Mouse (Mus musculus): ENCODE results near the gene Pnn. TPM values are rescaled to one million over a fixed set of nuclear protein-coding genes. Genes with fewer than 3 reads are reported as not detected.

Gene Pnn
- polyA plus RNA-seq (2015; fragmentation: Nextera tagmentation; extraction: Ambion mirVana) = 88.9 and 106 TPM in 2 replicates

GRCm38 (mm10) chr12:59066448-59067077 lies at the start of gene Pnn:
Gene Pnn, plus strand, starts transcription at chr12:59066884.
- peak; percentile 100 for ATAC-seq (ENCODE audit: low FRiP score, low TSS enrichment)

DNA sequence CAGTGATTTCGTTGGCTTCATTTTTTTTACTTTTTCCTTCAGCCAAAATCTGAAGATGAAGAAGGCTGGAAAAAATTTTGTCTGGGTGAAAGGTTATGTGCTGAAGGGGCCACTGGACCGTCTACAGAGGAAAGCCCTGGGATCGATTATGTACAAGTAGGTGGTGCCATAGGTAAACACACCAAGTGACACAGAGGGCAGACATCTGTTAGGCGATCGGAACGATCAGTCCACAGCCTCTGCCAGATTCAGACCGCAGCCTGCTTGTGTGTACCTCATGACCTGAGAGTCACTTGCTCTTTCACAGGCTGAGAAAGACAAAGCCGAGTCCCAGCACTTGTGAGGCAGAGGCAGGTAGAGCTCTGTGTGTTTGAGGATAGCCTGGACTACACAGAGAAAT lies 48.7 kb upstream of the Pnn start:
- H3K4me3 ChIP-seq (ENCODE audit: low read length) = no peak overlapping the region
- no peaks in the 10 kb centered on the region for H3K27me3 ChIP-seq (ENCODE audit: insufficient read depth, low read length)
- H3K9me3 ChIP-seq (ENCODE audit: low read length) = no peaks in the 10 kb centered on the region
- H3K36me3 ChIP-seq (ENCODE audit: insufficient read depth, low read length) = peaks cover 34% of the 10 kb centered on the region
- no peak overlapping the region for H3K9ac ChIP-seq (replicated peaks; ENCODE audit: low read length)
- H3K27ac ChIP-seq (ENCODE audit: low read length) = no peak overlapping the region
- ATAC-seq (ENCODE audit: low FRiP score, low TSS enrichment) = no peak
- 85% methylated on average over 8 of the region's 8 CpGs for WGBS
- H3K4me2 ChIP-seq (replicated peaks; ENCODE audit: low read depth, low read length) = no peak overlapping the region
- H3K4me1 ChIP-seq (ENCODE audit: insufficient read depth, low read length) = no peaks in the 10 kb centered on the region

More at GRCm38 (mm10) chr12:59066448-59067077, at the start of gene Pnn:
- Histone ChIP-seq H3K4me1 (ENCODE audit: insufficient read depth, low read length) (peaks cover 9% of the 10 kb centered on the region; the same call in 1 of the 2 replicates), H3K4me2 (replicated peaks; ENCODE audit: low read depth, low read length) (peak within 1 kb of the TSS; percentile 96), H3K9ac (replicated peaks; ENCODE audit: low read length) (peak within 1 kb of the TSS; percentile 100), H3K36me3 (ENCODE audit: insufficient read depth, low read length) (peaks cover 33% of the 10 kb centered on the region), H3K27ac (ENCODE audit: low read length) (peak within 1 kb of the TSS; percentile 92), H3K9me3 (ENCODE audit: low read length) (no peaks in the 10 kb centered on the region), H3K4me3 (ENCODE audit: low read length) (peak within 1 kb of the TSS; percentile 98), H3K27me3 (ENCODE audit: insufficient read depth, low read length) (no peaks in the 10 kb centered on the region)
- WGBS = under 1% methylated on average over 43 of the region's 43 CpGs

DNA sequence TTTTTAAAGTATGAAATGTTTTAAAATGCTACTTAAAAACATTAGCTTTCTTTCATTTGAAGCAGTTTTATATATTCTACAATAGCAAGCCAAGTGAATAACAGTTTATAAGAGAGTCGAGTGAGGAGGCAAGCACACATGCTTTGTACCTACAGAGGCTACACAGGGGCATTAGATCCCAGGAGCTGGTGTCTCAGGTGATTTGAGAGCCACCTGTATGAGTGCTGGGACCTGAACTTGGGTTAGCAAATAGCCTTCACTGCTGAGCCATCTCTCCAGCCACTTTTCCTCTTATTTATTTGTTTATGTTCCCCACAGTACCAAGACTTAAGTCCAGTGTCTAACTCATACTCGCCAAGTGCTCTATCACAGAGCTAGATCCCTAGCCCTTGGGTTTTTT lies 46.8 kb upstream of the Pnn start:
- H3K36me3 ChIP-seq (ENCODE audit: insufficient read depth, low read length) = peaks cover 45% of the 10 kb centered on the region
- no peaks in the 10 kb centered on the region for H3K4me1 ChIP-seq (ENCODE audit: insufficient read depth, low read length)
- no peaks in the 10 kb centered on the region for H3K9me3 ChIP-seq (ENCODE audit: low read length)
- H3K27me3 ChIP-seq (ENCODE audit: insufficient read depth, low read length) = no peaks in the 10 kb centered on the region
- H3K4me3 ChIP-seq (ENCODE audit: low read length) = no peak overlapping the region
- no peak overlapping the region for H3K27ac ChIP-seq (ENCODE audit: low read length)
- H3K9ac ChIP-seq (replicated peaks; ENCODE audit: low read length) = no peak overlapping the region
- no peak for ATAC-seq (ENCODE audit: low FRiP score, low TSS enrichment)
- WGBS = 85% methylated on average over 2 of the region's 2 CpGs
- H3K4me2 ChIP-seq (replicated peaks; ENCODE audit: low read depth, low read length) = no peak overlapping the region

DNA sequence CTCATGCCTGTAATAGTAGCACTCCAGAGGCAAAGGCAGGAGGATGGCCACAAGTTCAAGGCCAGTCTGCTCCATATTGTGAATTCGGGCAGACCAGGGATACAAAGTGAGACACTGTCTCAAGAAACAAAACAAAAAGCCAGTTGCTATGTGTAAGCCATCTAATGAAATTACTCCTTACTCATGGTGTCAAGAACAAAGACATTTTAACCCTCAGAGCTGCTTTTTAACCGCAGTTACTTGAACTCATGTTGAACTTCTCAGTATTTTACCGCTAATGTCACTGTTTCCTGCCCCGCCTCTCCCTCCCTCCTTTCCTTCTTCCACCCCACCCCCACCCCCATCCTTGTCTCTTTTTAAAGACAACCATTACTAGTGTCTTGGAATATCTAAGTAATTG lies 45.4 kb upstream of the Pnn start:
- WGBS = 68% methylated on average over 4 of the region's 4 CpGs
- no peak overlapping the region for H3K9ac ChIP-seq (replicated peaks; ENCODE audit: low read length)
- no peaks in the 10 kb centered on the region for H3K9me3 ChIP-seq (ENCODE audit: low read length)
- no peaks in the 10 kb centered on the region for H3K27me3 ChIP-seq (ENCODE audit: insufficient read depth, low read length)
- ATAC-seq (ENCODE audit: low FRiP score, low TSS enrichment) = no peak
- no peak overlapping the region for H3K4me2 ChIP-seq (replicated peaks; ENCODE audit: low read depth, low read length)
- H3K27ac ChIP-seq (ENCODE audit: low read length) = no peak overlapping the region
- H3K4me1 ChIP-seq (ENCODE audit: insufficient read depth, low read length) = no peaks in the 10 kb centered on the region
- H3K36me3 ChIP-seq (ENCODE audit: insufficient read depth, low read length) = peaks cover 56% of the 10 kb centered on the region
- no peak overlapping the region for H3K4me3 ChIP-seq (ENCODE audit: low read length)

- ATAC-seq (ENCODE audit: low FRiP score, low TSS enrichment) = no peak
- H3K27ac ChIP-seq (ENCODE audit: low read length) = no peak overlapping the region
- H3K4me2 ChIP-seq (replicated peaks; ENCODE audit: low read depth, low read length) = no peak overlapping the region
- 78% methylated on average over 5 of the region's 5 CpGs for WGBS
- no peak overlapping the region for H3K9ac ChIP-seq (replicated peaks; ENCODE audit: low read length)
- H3K4me1 ChIP-seq (ENCODE audit: insufficient read depth, low read length) = no peaks in the 10 kb centered on the region
- H3K4me3 ChIP-seq (ENCODE audit: low read length) = no peak overlapping the region
- no peaks in the 10 kb centered on the region for H3K9me3 ChIP-seq (ENCODE audit: low read length)
- 0 out of 2 replicates have a peak, but pooled peaks cover 10% of the 10 kb centered on the region for H3K36me3 ChIP-seq (ENCODE audit: insufficient read depth, low read length)
- H3K27me3 ChIP-seq (ENCODE audit: insufficient read depth, low read length) = no peaks in the 10 kb centered on the region
Observed at GRCm38 (mm10) chr12:59032101-59032500, 34.6 kb upstream of the Pnn start.

DNA sequence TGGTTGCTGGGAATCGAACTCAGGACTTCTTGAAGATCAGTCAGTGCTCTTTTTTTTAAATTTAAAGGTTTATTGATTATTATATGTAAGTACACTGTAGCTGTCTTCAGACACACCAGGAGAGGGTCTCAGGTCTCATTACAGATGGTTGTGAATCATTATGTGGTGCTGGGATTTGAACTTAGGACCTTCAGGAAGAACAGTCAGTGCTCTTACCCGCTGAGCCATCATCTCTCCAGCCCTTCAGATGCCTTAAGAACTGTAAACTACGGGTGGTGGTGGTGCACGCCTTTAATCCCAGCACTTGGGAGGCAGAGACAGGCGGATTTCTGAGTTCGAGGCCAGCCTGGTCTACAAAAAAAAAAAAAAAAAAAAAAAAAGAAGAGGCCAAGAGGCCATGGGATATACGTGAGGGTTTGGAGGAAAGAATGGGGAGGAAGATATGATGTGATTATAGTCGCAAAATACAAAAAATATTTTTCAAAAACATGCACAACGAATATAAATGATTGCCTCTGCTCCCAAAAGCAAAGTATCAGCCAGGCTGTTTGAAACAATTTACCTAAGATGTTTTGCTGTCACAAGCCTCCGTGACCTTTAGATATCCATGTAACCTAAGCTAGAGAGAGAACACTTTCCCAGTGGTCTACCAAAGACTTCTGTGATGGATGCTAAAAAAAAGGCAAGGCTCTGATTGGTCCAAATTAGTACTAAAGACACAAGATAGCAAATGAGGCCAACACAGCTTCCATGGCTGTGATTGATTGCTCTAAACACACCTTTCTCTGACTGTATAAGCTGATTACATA lies 27.3 kb upstream of the Pnn start:
- Histone ChIP-seq H3K4me2 (replicated peaks; ENCODE audit: low read depth, low read length) (peak overlapping the region; percentile 35), H3K27me3 (ENCODE audit: insufficient read depth, low read length) (no peaks in the 10 kb centered on the region), H3K27ac (ENCODE audit: low read length) (peak overlapping the region; percentile 89; the same call in 1 of the 2 replicates), H3K36me3 (ENCODE audit: insufficient read depth, low read length) (peaks cover 16% of the 10 kb centered on the region), H3K9me3 (ENCODE audit: low read length) (no peaks in the 10 kb centered on the region), H3K4me1 (ENCODE audit: insufficient read depth, low read length) (peaks cover 3% of the 10 kb centered on the region; the same call in 1 of the 2 replicates), H3K4me3 (ENCODE audit: low read length) (peak overlapping the region; percentile 27), H3K9ac (replicated peaks; ENCODE audit: low read length) (peak overlapping the region; percentile 46; the same call in 1 of the 2 replicates)
- no peak for ATAC-seq (ENCODE audit: low FRiP score, low TSS enrichment)
- 74% methylated on average over 10 of the region's 10 CpGs for WGBS

DNA sequence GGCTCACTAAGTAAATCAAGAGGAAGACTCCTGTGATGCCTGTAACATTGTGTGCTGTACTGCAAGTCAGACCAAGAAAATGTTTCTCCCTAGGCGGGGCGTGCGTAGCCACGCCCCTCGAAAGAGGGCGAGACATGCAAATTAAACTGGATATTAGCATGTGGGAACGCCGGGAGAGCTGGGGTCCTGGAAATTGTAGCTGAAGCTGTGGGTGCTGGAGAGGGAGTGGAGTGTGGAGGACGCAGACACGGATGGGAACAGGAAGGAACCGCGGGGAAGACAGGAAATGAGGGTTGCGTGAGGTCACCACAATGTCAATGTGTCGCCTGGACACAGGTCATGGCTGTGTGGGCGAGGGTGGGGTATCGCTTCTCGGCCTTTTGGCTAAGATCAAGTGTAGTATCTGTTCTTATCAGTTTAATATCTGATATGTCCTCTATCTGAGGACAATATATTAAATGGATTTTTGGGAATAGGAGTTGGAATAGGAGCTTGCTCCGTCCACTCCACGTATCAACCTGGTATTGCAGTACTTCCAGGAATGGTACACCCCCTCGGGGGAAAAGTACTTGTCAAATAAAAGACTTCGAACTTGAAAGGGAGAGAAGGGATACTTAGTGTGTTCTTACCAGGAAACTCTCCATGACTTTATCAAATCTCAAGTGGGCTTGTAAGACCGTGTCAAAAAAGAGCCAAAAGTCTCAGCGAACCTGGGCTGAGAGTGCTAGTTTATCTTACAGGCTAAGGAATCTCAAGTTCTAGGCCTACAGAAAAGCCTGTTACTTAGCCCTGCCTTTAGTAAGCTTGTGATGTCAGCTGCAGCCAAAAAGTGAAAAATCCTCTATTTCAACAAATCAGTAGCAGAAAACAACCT lies 26.5 kb upstream of the Pnn start:
- peak overlapping the region; percentile 35 for H3K4me2 ChIP-seq (replicated peaks; ENCODE audit: low read depth, low read length)
- H3K27me3 ChIP-seq (ENCODE audit: insufficient read depth, low read length) = no peaks in the 10 kb centered on the region
- peaks cover 24% of the 10 kb centered on the region for H3K36me3 ChIP-seq (ENCODE audit: insufficient read depth, low read length)
- WGBS = 6% methylated on average over 23 of the region's 23 CpGs
- peak overlapping the region; percentile 89 for H3K27ac ChIP-seq (ENCODE audit: low read length)
- peak overlapping the region; percentile 46 for H3K9ac ChIP-seq (replicated peaks; ENCODE audit: low read length)
- H3K4me3 ChIP-seq (ENCODE audit: low read length) = peak overlapping the region; percentile 27
- ATAC-seq (ENCODE audit: low FRiP score, low TSS enrichment) = peak; percentile 89
- peaks cover 3% of the 10 kb centered on the region; the same call in 1 of the 2 replicates for H3K4me1 ChIP-seq (ENCODE audit: insufficient read depth, low read length)
- no peaks in the 10 kb centered on the region for H3K9me3 ChIP-seq (ENCODE audit: low read length)

GRCm38 (mm10) chr12:59040851-59041250 lies 25.8 kb upstream of the Pnn start:
- no peak overlapping the region for H3K4me3 ChIP-seq (ENCODE audit: low read length)
- peaks cover 29% of the 10 kb centered on the region for H3K36me3 ChIP-seq (ENCODE audit: insufficient read depth, low read length)
- 30% methylated on average over 7 of the region's 7 CpGs for WGBS
- H3K4me2 ChIP-seq (replicated peaks; ENCODE audit: low read depth, low read length) = no peak overlapping the region
- peak overlapping the region; percentile 89; the same call in 1 of the 2 replicates for H3K27ac ChIP-seq (ENCODE audit: low read length)
- H3K9me3 ChIP-seq (ENCODE audit: low read length) = no peaks in the 10 kb centered on the region
- H3K9ac ChIP-seq (replicated peaks; ENCODE audit: low read length) = no peak overlapping the region
- peaks cover 3% of the 10 kb centered on the region; the same call in 1 of the 2 replicates for H3K4me1 ChIP-seq (ENCODE audit: insufficient read depth, low read length)
- H3K27me3 ChIP-seq (ENCODE audit: insufficient read depth, low read length) = no peaks in the 10 kb centered on the region
- peak; percentile 71 for ATAC-seq (ENCODE audit: low FRiP score, low TSS enrichment)

DNA sequence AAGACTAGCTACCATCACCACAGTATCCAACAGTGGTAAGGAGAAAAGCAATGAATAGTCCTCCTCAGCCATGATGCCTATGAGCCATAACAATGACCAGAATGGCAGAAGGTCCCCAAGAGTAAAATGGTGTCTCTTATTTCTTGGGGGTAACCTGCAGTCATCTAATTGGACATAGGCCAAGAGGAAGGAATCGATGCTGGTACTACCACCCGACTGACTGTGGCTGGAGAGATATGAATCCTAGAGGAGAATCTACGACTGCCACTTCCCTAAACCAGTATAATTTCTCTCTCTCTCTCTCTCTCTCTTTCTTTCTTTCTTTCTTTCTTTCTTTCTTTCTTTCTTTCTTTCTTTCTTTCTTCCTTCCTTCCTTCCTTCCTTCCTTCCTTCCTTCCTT lies 14.2 kb upstream of the Pnn start:
- Histone ChIP-seq H3K9ac (replicated peaks; ENCODE audit: low read length) (no peak overlapping the region), H3K27ac (ENCODE audit: low read length) (no peak overlapping the region), H3K36me3 (ENCODE audit: insufficient read depth, low read length) (peaks cover 28% of the 10 kb centered on the region), H3K4me3 (ENCODE audit: low read length) (no peak overlapping the region), H3K27me3 (ENCODE audit: insufficient read depth, low read length) (no peaks in the 10 kb centered on the region), H3K4me1 (ENCODE audit: insufficient read depth, low read length) (no peaks in the 10 kb centered on the region), H3K4me2 (replicated peaks; ENCODE audit: low read depth, low read length) (no peak overlapping the region), H3K9me3 (ENCODE audit: low read length) (no peaks in the 10 kb centered on the region)
- no peak for ATAC-seq (ENCODE audit: low FRiP score, low TSS enrichment)
- 91% methylated on average over 3 of the region's 3 CpGs for WGBS

Measured in kidney, embryonic 16.5 days (tissue).